Mouse (Mus musculus) thymus, postnatal 36 days (tissue): ENCODE results near the gene Gpn1.
"Not testable (repeated sequence)": the region's sequence is repeated elsewhere in the genome, so short reads cannot be mapped to it uniquely, and the experiment has no call there.

Experiments used
- DNase-seq, 2 experiments: peaks; one replicate each; pipeline ENCODE4 v3.0.0; 2022; ENCODE audit warnings: mixed read lengths in 2 of 2

The Gpn1 gene

GRCm38 (mm10) chr5:31494513-31495297, at the start of gene Gpn1:
Gene Gpn1 (plus strand): TSS chr5:31494741.
- peak; percentile 81 to 86 for DNase-seq

GRCm38 (mm10) chr5:31451336-31451735, 43.2 kb upstream of the Gpn1 start:
- no peak for DNase-seq

- DNase-seq: peak; percentile 90 to 95
Measured at GRCm38 (mm10) chr5:31451878-31452561, 42.5 kb upstream of the Gpn1 start, which contains the start of gene Zfp512. Gene Zfp512 (plus strand): TSS chr5:31452431.

GRCm38 (mm10) chr5:31452562-31452878, 42.0 kb upstream of the Gpn1 start:
- no peak for DNase-seq

GRCm38 (mm10) chr5:31452886-31453410, 41.6 kb upstream of the Gpn1 start:
- DNase-seq: peak; percentile 13 to 15

- no peak for DNase-seq
Measured at GRCm38 (mm10) chr5:31467798-31468197, 26.7 kb upstream of the Gpn1 start.

GRCm38 (mm10) chr5:31469711-31470110, 24.8 kb upstream of the Gpn1 start:
- DNase-seq: no peak

GRCm38 (mm10) chr5:31470334-31470733, 24.2 kb upstream of the Gpn1 start:
- DNase-seq: peak; percentile 54 to 57

GRCm38 (mm10) chr5:31480536-31480935, 14.0 kb upstream of the Gpn1 start:
- no peak for DNase-seq

- DNase-seq: no peak
Measured at GRCm38 (mm10) chr5:31485440-31485839, 9.1 kb upstream of the Gpn1 start, which contains the start of gene 4930548H24Rik. Gene 4930548H24Rik (plus strand): TSS chr5:31485740.

- no peak for DNase-seq
Measured at GRCm38 (mm10) chr5:31487889-31488288, 6.7 kb upstream of the Gpn1 start.

- no peak for DNase-seq
Measured at GRCm38 (mm10) chr5:31489116-31489769, 5.3 kb upstream of the Gpn1 start.

GRCm38 (mm10) chr5:31492031-31492430, 2.5 kb upstream of the Gpn1 start:
- no peak for DNase-seq

GRCm38 (mm10) chr5:31504843-31505242, 10.3 kb downstream of the Gpn1 start:
- no peak for DNase-seq

GRCm38 (mm10) chr5:31512481-31512880, 17.9 kb downstream of the Gpn1 start:
- no peak for DNase-seq

- no peak for DNase-seq
Measured at GRCm38 (mm10) chr5:31520556-31520955, 26.0 kb downstream of the Gpn1 start.

- DNase-seq: peak; percentile 77 to 81
Measured at GRCm38 (mm10) chr5:31526354-31527116, 32.0 kb downstream of the Gpn1 start, which contains the start of gene Slc4a1ap. Gene Slc4a1ap (plus strand): TSS chr5:31526995.

GRCm38 (mm10) chr5:31527117-31527680, 32.7 kb downstream of the Gpn1 start:
- DNase-seq: no peak

- not testable (repeated sequence) for DNase-seq
Measured at GRCm38 (mm10) chr5:31527707-31528106, 33.2 kb downstream of the Gpn1 start, which contains the start of gene Supt7l. Gene Supt7l (minus strand): TSS chr5:31527807.

GRCm38 (mm10) chr5:31528560-31528959, 34.0 kb downstream of the Gpn1 start:
- DNase-seq: no peak

- no peak for DNase-seq
Measured at GRCm38 (mm10) chr5:31535228-31535627, 40.7 kb downstream of the Gpn1 start.

GRCm38 (mm10) chr5:31559401-31559800, 64.9 kb downstream of the Gpn1 start:
- DNase-seq: no peak
